21 mouse cellular contexts compared by ENCODE assay signal in genomic region chr9:32724131-32724825, GRCm38 (mm10).
"Had no signal": no experiment of that assay in that cellular context is flagged by ENCODE, and none has a peak within 500 bp of the region (broad histone marks: within the 10 kb centered on the region; RNA-seq: fewer than 3 reads in every experiment).

No protein-coding gene starts in this region.

- H3K4me2 ChIP-seq: limb, embryonic 12.5 days; limb, embryonic 15.5 days; liver, embryonic 12.5 days; liver, embryonic 15.5 days; lung, embryonic 15.5 days; midbrain, embryonic 11.5 days; neural tube, embryonic 13.5 days had no signal

- DNase-seq: kidney, adult 2 months; kidney, postnatal 25 days; layer of hippocampus, adult 9-11 months; lung, adult 18-20 months; lung, postnatal 4 days; midbrain, embryonic 14.5 days; retina, postnatal 1 day; right cerebral cortex, postnatal 25 days; thymus, postnatal 25 days had no signal

- H3K27ac ChIP-seq: kidney, postnatal 0 days; layer of hippocampus, adult 2 months; left cerebral cortex, adult 2 months; limb, embryonic 12.5 days; limb, embryonic 15.5 days; liver, embryonic 12.5 days; liver, embryonic 15.5 days; lung, embryonic 15.5 days; neural tube, embryonic 13.5 days; stomach, postnatal 0 days had no signal

- H3K27me3 ChIP-seq: limb, embryonic 12.5 days; limb, embryonic 15.5 days; liver, embryonic 12.5 days; liver, embryonic 15.5 days; lung, embryonic 15.5 days had no signal

- H3K4me3 ChIP-seq: layer of hippocampus, adult 2 months; left cerebral cortex, adult 2 months; limb, embryonic 12.5 days; limb, embryonic 15.5 days; liver, embryonic 12.5 days; liver, embryonic 15.5 days; lung, embryonic 15.5 days; neural tube, embryonic 13.5 days had no signal

- H3K9me3 ChIP-seq: limb, embryonic 15.5 days; liver, embryonic 12.5 days; liver, embryonic 15.5 days; lung, embryonic 15.5 days; neural tube, embryonic 13.5 days had no signal

- H3K36me3 ChIP-seq: limb, embryonic 15.5 days; liver, embryonic 12.5 days; liver, embryonic 15.5 days; neural tube, embryonic 13.5 days had no signal

- H3K9ac ChIP-seq: limb, embryonic 12.5 days; limb, embryonic 15.5 days; liver, embryonic 12.5 days; liver, embryonic 15.5 days; lung, embryonic 15.5 days; neural tube, embryonic 13.5 days had no signal

- ATAC-seq: intestine, postnatal 0 days; liver, embryonic 12.5 days had no signal
